Mouse (Mus musculus) forebrain, embryonic 14.5 days (tissue): ENCODE results near the gene Unc45b. TPM values are rescaled to one million over a fixed set of nuclear protein-coding genes. Genes with fewer than 3 reads are reported as not detected.
"Not testable (repeated sequence)": the region's sequence is repeated elsewhere in the genome, so short reads cannot be mapped to it uniquely, and the experiment has no call there.

Source experiments
- ATAC-seq: fragments of 200-750 bp; cut with Nextera tagmentation; 2 replicates; pipeline ENCODE4 v1.8.0; 2017; ENCODE audit warnings: mild to moderate bottlenecking, moderate library complexity
- DNase-seq: peaks from one replicate; pipeline ENCODE4 v3.0.0-alpha.2; 2015; ENCODE audit warnings: low spot score
- H3K27ac ChIP-seq: fragments of 300-500 bp; sonication (generic); 2 replicates; pipeline ENCODE4 v1.5.1; 2014; ENCODE audit warnings: low read depth, mild to moderate bottlenecking, control low read depth, low read length, moderate library complexity
- H3K27me3 ChIP-seq: fragments of 300-500 bp; sonication (generic); replicated peaks from 2 replicates; pipeline ENCODE4 v1.6.1; 2014; ENCODE audit warnings: low read length, control low read depth, mixed read lengths; ENCODE audit not compliant: control insufficient read depth, insufficient read depth
- H3K36me3 ChIP-seq: fragments of 300-500 bp; sonication (generic); 2 replicates; pipeline ENCODE4 v1.6.1; 2014; ENCODE audit warnings: low read length, control low read depth; ENCODE audit not compliant: control insufficient read depth, insufficient read depth
- H3K4me1 ChIP-seq: fragments of 300-500 bp; sonication (generic); 2 replicates; pipeline ENCODE4 v1.6.1; 2014; ENCODE audit warnings: antibody characterized with exemption, low read length, control low read depth; ENCODE audit not compliant: control insufficient read depth, insufficient read depth
- H3K4me2 ChIP-seq: fragments of 300-500 bp; sonication (generic); 2 replicates; pipeline ENCODE4 v1.6.1; 2014; ENCODE audit warnings: mild to moderate bottlenecking, control low read depth, low read length
- H3K4me3 ChIP-seq: fragments of 300-500 bp; sonication (generic); 2 replicates; pipeline ENCODE4 v1.5.1; 2014; ENCODE audit warnings: low read depth, low read length, control low read depth
- H3K9ac ChIP-seq: fragments of 300-500 bp; sonication (generic); 2 replicates; pipeline ENCODE4 v1.6.1; 2014; ENCODE audit warnings: mild to moderate bottlenecking, low read length, control low read depth, moderate library complexity
- H3K9me3 ChIP-seq: fragments of 300-500 bp; sonication (generic); replicated peaks from 2 replicates; pipeline ENCODE4 v1.6.1; 2016; ENCODE audit warnings: low read length, control low read depth, mixed read lengths; ENCODE audit not compliant: control insufficient read depth
- WGBS: fragments of 180-500 bp; shearing (Covaris S2); extraction: QIAGEN DNeasy Blood & Tissue Kit; methylation state at CpG from one replicate; pipeline ENCODE4 v1.1.7; 2014; 5-methylcytosine and 5-hydroxymethylcytosine counted together
- microRNA-seq: library from miRNA; unstranded; fragments of <30 nt; microRNA quantifications from one replicate; pipeline ENCODE4, GENCODE M21; 2016
- polyA plus RNA-seq: library from polyadenylated mRNA; unstranded; fragments of >200 nt; fragmentation: Nextera tagmentation; extraction: Ambion mirVana; gene quantifications from 2 replicates; pipeline ENCODE4 v1.2.1, GENCODE M21; 2014

Gene Unc45b
- polyA plus RNA-seq, 1 experiment from 2014 or later = 0.38 TPM

- H3K36me3 ChIP-seq, H3K27ac ChIP-seq, H3K9me3 ChIP-seq, H3K4me1 ChIP-seq, H3K27me3 ChIP-seq: not testable (repeated sequence)
- H3K4me3 ChIP-seq = peak overlapping the region; percentile 27
- peak overlapping the region; percentile 60 for H3K4me2 ChIP-seq
- 20% methylated on average over 19 of the region's 19 CpGs for WGBS
- peak overlapping the region; percentile 58 for H3K9ac ChIP-seq
- ATAC-seq (peak; percentile 66; the same call in 1 of the 2 replicates), DNase-seq (peak; percentile 64)
Observed at GRCm38 (mm10) chr11:82990612-82991385, 80.4 kb downstream of the Unc45b start.

- H3K4me3 ChIP-seq = peak within 1 kb of the TSS; percentile 27
- no peaks in the 10 kb centered on the region for H3K27me3 ChIP-seq
- WGBS = 7% methylated on average over 14 of the region's 14 CpGs
- no peaks in the 10 kb centered on the region for H3K9me3 ChIP-seq
- H3K27ac ChIP-seq = no peak within 1 kb of the TSS; the same call in 1 of the 2 replicates
- H3K4me2 ChIP-seq = peak within 1 kb of the TSS; percentile 60
- DNase-seq (peak; percentile 30), ATAC-seq (no peak)
- no peaks in the 10 kb centered on the region for H3K36me3 ChIP-seq
- peak within 1 kb of the TSS; percentile 58 for H3K9ac ChIP-seq
- H3K4me1 ChIP-seq = peaks cover 3% of the 10 kb centered on the region; the same call in 1 of the 2 replicates
Observed at GRCm38 (mm10) chr11:82991469-82992166, 81.3 kb downstream of the Unc45b start, which contains the start of gene Slfn9. Gene Slfn9, minus strand, starts transcription at chr11:82991830.

Small RNA genes lying within 50 kb of the gene (microRNA-seq; reads per million reads assigned to microRNA genes)
- gene Mir7679 = not detected

Other genes starting within 250 kb of the Unc45b start
- gene Cct6b, start 146.2 kb upstream of the Unc45b start, polyA plus RNA-seq = 0.22 and 0.27 TPM in 2 replicates
- gene Zfp830, start 146.2 kb upstream of the Unc45b start, polyA plus RNA-seq = 34.5 and 38.3 TPM in 2 replicates
- gene Lig3, start 129.4 kb upstream of the Unc45b start, polyA plus RNA-seq = 32.4 and 36.2 TPM in 2 replicates
- 8.4 and 9.8 TPM in 2 replicates for gene Rffl, start 39.3 kb upstream of the Unc45b start, polyA plus RNA-seq
- 14.2 and 16.8 TPM in 2 replicates for gene Rad51d, start 19.9 kb upstream of the Unc45b start, polyA plus RNA-seq
- gene Fndc8, start 18.4 kb upstream of the Unc45b start, polyA plus RNA-seq = 0.18 and 0.48 TPM in 2 replicates
- gene Nle1, start 2.1 kb upstream of the Unc45b start, polyA plus RNA-seq = 23.4 and 25.7 TPM in 2 replicates
- gene Slfn5, start 40.8 kb downstream of the Unc45b start, polyA plus RNA-seq = 0.41 and 0.52 TPM in 2 replicates
- 5.1 and 5.9 TPM in 2 replicates for gene Slfn9, start 81.3 kb downstream of the Unc45b start, polyA plus RNA-seq
- gene Slfn8, start 110.3 kb downstream of the Unc45b start, polyA plus RNA-seq = 0.13 and 0.30 TPM in 2 replicates
- 1.1 and 1.4 TPM in 2 replicates for gene Slfn2, start 154.6 kb downstream of the Unc45b start, polyA plus RNA-seq
- not detected in 2 replicates for gene Slfn1, start 206.3 kb downstream of the Unc45b start, polyA plus RNA-seq